Mouse (Mus musculus): ENCODE results near the gene Cerkl.

Gene Cerkl

DNA sequence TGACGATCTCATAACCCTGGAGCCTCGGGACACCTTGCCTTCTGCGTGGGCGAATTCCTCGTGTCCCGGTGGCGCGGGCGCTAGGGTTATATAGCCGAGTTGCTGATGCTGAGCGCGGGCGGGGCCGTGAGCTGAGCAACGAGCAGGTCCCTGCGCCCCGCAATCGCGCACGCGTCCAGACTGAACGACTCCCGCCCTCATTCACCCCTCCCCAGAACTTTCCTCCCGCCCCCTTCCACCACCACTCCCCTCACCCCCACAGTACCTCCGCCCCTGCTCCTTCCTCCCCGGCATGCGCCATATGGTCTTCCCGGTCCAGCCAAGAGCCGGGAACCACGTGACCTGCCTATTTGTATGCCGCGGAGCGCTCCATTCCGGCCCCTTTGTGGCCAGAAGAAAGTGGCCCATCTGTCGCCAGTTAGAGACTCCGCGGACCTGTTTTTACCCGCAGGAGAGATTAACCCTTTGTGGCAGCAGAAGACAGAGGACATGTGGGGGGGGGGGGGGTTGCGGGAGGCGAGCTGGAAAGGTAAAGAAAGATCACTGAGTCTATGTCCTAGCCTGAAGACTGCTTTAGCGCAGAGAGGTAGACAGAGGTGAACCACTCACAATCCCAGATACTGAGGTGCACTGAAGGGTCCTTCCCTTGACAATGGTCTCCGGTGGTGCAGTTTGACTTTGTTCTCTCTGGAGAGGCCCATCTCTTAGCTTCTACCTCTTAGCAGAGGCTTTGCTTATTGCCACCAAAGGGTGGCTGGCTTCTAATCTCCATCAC lies at the start of gene Cerkl, which contains the start of gene Neurod1:
TSS of gene Cerkl (minus strand) at position 211 of the 775 bp plus-strand sequence.
TSS of gene Neurod1 (minus strand) at position 177 of the 775 bp plus-strand sequence.
- DNase-seq (ENCODE audit: low read depth, low spot score): peak; percentile 31

GRCm38 (mm10) chr2:79498990-79499755 lies 42.6 kb upstream of the Cerkl start:
- DNase-seq (ENCODE audit: low read depth, low spot score): peak; percentile 40

- no peak for DNase-seq (ENCODE audit: low read depth, low spot score)
Measured at GRCm38 (mm10) chr2:79485127-79485526, 28.5 kb upstream of the Cerkl start.

- no peak for DNase-seq (ENCODE audit: low read depth, low spot score)
Measured at GRCm38 (mm10) chr2:79482511-79482910, 25.9 kb upstream of the Cerkl start.

DNA sequence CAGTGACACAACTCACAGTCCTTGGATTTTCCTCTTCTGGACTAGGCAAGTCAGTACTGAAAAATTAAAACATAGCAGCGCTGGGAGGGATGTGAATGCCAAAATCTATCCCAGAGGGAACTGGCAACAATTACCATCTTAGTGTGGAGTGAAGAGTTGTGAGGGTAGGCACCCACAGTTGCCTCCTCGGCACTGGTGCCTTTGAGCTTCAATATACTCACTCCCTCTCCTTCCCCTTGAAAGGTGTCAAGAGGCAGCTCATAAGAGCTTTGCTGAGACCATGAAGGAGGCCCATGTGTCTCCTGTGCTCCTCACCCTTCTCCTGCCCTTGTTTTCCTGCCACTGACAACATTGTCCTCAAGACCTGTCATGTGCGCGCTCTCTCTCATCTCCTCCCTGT lies 5.8 kb upstream of the Cerkl start:
- no peak for DNase-seq (ENCODE audit: low read depth, low spot score)

GRCm38 (mm10) chr2:79461861-79462260 lies 5.3 kb upstream of the Cerkl start:
- DNase-seq (ENCODE audit: low read depth, low spot score): no peak

- no peak for DNase-seq (ENCODE audit: low read depth, low spot score)
Measured at GRCm38 (mm10) chr2:79460586-79460985, 4.0 kb upstream of the Cerkl start.

DNA sequence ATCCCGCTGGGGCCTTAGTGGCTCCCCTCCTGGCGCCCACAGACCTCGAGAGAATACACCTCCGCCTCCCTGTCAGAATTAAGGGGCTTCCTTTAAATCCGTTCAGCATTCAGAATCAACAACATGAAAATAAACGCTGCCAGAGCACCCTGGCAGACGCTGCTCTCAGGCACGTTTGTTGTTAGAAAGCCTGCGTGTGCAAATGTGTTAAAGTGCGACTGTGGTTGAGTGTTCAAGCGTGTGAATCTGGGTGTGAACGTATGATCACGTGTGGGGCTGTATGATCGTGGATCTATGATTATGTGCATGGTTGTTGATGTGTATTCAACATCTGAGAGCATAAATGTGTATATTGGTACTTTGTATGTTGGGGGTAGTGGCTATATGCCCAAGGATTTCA lies 3.5 kb upstream of the Cerkl start:
- no peak for DNase-seq (ENCODE audit: low read depth, low spot score)

DNA sequence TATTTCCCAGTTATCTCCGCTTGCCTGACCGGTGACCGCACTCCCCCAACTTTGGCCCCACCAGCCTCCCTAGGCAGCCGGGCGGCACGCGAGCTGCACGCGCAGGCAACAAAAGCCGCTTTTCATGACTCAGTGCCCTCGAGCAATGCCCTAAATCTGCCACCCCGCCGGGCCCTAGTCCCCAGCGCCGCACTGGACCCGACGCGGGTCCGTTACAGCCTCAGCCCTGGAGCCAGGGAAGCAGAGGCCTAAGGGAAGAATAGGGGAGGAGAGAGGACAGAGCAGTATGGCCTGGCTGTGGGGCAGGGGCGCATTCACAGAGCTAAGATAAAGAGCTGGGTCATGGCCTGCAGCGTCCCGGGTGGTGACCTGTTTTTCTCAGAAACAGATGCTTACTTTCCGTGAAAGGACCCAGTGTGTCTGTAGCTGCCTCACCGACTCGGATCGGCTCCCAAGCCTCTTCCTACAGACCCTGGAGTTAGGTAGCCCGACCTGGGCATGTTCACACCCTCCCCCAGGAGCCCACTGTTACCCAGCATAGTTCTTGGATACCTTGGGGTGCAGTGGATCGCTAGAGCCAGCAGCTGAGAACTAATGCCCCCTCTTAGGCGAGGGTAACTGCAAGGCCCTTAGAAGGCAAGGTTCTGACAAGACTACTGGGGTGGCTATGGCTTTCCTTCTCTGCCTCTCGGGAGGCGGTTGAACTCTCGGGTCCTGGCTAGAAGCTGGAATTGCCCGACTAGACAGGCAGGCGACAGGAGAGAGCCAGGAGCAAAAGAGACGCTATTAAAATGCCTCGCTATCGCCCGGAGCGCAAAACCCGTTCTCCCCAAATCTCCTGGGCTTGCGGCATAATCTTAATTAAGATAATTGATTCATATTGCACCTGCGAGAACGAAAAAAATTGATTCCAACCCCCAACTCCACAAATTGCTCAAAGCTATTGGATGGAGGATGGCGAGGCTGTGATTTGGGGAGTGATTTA lies 2.8 kb upstream of the Cerkl start:
- no peak for DNase-seq (ENCODE audit: low read depth, low spot score)

GRCm38 (mm10) chr2:79457932-79458331 lies 1.3 kb upstream of the Cerkl start:
- DNase-seq (ENCODE audit: low read depth, low spot score): no peak

GRCm38 (mm10) chr2:79457434-79457833 lies 849 bp upstream of the Cerkl start:
- no peak for DNase-seq (ENCODE audit: low read depth, low spot score)

GRCm38 (mm10) chr2:79455646-79456045 lies 939 bp downstream of the Cerkl start:
- DNase-seq (ENCODE audit: low read depth, low spot score): no peak

DNA sequence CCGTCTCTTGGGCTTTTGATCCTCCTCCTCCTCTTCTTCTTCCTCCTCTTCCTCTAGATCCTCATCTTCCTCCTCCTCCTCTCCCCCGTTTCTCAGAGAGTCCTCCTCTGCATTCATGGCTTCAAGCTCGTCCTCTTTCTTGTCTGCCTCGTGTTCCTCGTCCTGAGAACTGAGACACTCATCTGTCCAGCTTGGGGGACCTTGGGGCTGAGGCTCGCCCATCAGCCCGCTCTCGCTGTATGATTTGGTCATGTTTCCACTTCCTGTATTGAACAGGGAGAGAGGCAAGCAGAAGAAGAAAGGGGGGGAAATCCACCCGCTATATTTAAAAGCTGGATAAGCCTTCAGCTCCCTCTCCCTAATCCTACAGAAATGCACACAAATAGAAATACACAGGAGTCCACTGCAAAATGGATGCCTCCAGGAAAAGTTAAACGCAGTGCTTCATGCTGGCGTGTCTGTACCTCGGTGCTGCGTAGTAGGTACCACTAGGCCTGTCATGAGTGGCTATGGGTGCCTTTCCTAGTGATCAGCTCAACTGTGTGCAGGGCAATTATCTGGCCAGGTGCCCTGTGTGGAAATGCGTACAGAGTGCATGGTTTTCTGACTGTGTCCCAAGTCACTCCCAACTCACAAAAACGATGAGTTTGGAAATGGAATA lies 1.7 kb downstream of the Cerkl start:
- no peak for DNase-seq (ENCODE audit: low read depth, low spot score)

DNA sequence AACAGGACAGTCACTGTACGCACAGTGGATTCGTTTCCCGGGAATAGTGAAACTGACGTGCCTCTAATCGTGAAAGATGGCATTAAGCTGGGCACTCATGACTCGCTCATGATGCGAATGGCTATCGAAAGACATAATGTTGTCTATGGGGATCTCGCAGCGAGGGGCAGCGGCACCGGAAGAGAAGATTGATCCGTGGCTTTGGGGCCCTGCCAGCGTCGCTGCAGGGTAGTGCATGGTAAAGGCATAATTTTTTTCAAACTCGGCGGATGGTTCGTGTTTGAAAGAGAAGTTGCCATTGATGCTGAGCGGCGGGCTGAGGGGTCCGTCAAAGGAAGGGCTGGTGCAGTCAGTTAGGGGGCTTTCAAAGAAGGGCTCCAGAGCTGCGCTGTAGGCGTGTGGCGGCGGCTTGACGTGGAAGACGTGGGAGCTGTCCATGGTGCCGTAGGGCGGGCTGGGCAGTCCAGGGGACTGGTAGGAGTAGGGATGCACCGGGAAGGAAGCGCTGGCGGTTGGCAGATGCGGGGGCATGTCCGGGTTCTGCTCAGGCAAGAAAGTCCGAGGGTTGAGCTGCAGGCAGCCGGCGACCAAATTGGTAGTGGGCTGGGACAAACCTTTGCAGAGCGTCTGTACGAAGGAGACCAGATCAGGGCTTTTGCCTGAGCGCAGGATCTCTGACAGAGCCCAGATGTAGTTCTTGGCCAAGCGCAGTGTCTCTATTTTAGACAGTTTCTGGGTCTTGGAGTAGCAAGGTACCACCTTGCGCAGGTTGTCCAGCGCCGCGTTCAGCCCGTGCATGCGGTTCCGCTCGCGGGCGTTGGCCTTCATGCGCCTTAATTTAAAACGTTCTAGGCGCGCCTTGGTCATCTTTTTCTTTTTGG lies 2.4 kb downstream of the Cerkl start:
- DNase-seq (ENCODE audit: low read depth, low spot score): peak; percentile 63

GRCm38 (mm10) chr2:79451438-79451837 lies 5.1 kb downstream of the Cerkl start:
- no peak for DNase-seq (ENCODE audit: low read depth, low spot score)

DNA sequence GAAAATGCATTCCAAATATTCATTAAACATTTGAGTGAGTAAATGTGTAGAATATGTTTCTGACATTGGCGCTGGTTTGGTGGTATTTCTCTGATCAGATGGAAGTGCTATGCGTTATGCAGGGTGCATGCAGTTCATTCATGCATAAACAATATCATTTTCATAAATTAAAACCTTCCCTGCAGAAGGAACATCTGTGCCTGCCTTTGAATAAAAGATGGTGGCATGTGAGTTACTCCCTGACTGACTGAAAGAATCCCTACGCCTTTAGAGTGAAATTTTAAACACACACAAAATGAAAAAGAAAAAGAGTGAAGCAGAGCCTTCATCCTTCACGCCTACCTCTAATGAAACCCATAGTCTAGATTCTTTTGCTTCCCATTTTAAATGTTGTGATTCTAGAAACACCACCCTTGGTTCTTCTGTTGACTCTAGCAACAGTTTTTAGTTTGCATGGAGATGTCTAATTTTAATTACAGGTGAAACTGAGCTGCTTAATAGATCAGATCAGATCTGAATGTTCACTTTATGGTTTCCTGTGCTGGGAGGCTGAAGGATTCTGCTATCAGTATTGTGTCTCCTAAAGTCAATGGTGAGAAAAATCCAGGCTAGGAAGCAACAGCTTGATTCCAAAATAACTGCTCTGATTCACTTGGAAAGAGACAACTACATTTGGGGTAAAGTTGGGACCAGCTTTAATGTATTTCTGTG lies 5.7 kb downstream of the Cerkl start:
- no peak for DNase-seq (ENCODE audit: low read depth, low spot score)

DNA sequence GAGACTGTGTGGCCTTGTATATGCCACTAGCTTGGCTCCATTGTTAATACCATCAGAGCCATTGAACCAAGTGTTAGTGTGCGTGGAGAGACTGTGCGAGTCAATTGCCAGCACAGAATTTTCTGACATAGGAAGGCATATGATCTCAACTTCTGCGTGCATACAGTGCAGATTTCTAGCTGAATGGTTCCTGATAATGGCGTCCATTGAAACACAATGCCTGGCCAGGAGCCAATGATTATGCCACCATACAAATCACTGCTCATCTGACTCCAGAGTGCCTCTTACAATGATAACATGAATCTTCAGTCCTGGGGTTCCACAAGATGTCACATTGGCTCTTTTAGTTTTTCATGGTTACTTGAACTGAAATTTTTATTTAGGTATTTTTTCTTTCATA lies 7.2 kb downstream of the Cerkl start:
- no peak for DNase-seq (ENCODE audit: low read depth, low spot score)

- no peak for DNase-seq (ENCODE audit: low read depth, low spot score)
Measured at GRCm38 (mm10) chr2:79447198-79447597, 9.4 kb downstream of the Cerkl start.

GRCm38 (mm10) chr2:79443861-79444620 lies 12.5 kb downstream of the Cerkl start:
- no peak for DNase-seq (ENCODE audit: low read depth, low spot score)

Data from WW6 (cell line).